Mouse (Mus musculus) CH12.LX (cell line): ENCODE data around the gene Arhgap42.

Experiments used
- CHD1 ChIP-seq: IDR thresholded peaks from 2 replicates; pipeline ENCODE4 v1.6.1; 2012; ENCODE audit warnings: low read depth, low read length, improper control_type of control experiment, inconsistent platforms
- CTCF ChIP-seq, 2 experiments: IDR thresholded peaks in 1 of 2; conservative IDR thresholded peaks in 1 of 2; 2 replicates each; pipeline ENCODE4 v1.5.1; 2011 to 2012; ENCODE audit warnings: low read depth in 2 of 2, low read length in 2 of 2, improper control_type of control experiment in 1 of 2, inconsistent platforms in 1 of 2, mild to moderate bottlenecking in 1 of 2, moderate library complexity in 1 of 2
- E2F4 ChIP-seq: IDR thresholded peaks from 2 replicates; pipeline ENCODE4 v1.6.1; 2011; ENCODE audit warnings: low read depth, low read length, improper control_type of control experiment; ENCODE audit not compliant: insufficient replicate concordance
- EP300 ChIP-seq: IDR thresholded peaks from 2 replicates; pipeline ENCODE4 v1.6.1; 2011; ENCODE audit warnings: low read length, improper control_type of control experiment
- GABPA ChIP-seq: IDR thresholded peaks from 2 replicates; pipeline ENCODE4 v1.6.1; 2012; ENCODE audit warnings: low read depth, low read length, improper control_type of control experiment, inconsistent platforms; ENCODE audit not compliant: insufficient replicate concordance
- HCFC1 ChIP-seq: IDR thresholded peaks from 2 replicates; pipeline ENCODE4 v1.6.1; 2012; ENCODE audit warnings: low read depth, mild to moderate bottlenecking, inconsistent platforms, low read length, improper control_type of control experiment
- MAFK ChIP-seq: IDR thresholded peaks from 2 replicates; pipeline ENCODE4 v1.6.1; 2011; ENCODE audit warnings: low read length, improper control_type of control experiment; ENCODE audit not compliant: insufficient replicate concordance
- MAZ ChIP-seq: IDR thresholded peaks from 2 replicates; pipeline ENCODE4 v1.6.1; 2012; ENCODE audit warnings: low read depth, mild to moderate bottlenecking, inconsistent platforms, low read length, improper control_type of control experiment, moderate library complexity
- POLR2A ChIP-seq: IDR thresholded peaks from 2 replicates; pipeline ENCODE4 v1.6.1; 2011; ENCODE audit warnings: low read depth, mild to moderate bottlenecking, improper control_type of control experiment, low read length
- USF1 ChIP-seq: IDR thresholded peaks from 2 replicates; pipeline ENCODE4 v1.6.1; 2014; ENCODE audit warnings: low read depth, mild to moderate bottlenecking, inconsistent platforms, low read length, improper control_type of control experiment
- ZC3H11A ChIP-seq: IDR thresholded peaks from 2 replicates; pipeline ENCODE4 v1.6.1; 2012; ENCODE audit warnings: low read depth, mild to moderate bottlenecking, inconsistent platforms, low read length, improper control_type of control experiment
- ZNF384 ChIP-seq: IDR thresholded peaks from 2 replicates; pipeline ENCODE4 v1.6.1; 2012; ENCODE audit warnings: low read depth, low read length, improper control_type of control experiment, inconsistent platforms

DNA sequence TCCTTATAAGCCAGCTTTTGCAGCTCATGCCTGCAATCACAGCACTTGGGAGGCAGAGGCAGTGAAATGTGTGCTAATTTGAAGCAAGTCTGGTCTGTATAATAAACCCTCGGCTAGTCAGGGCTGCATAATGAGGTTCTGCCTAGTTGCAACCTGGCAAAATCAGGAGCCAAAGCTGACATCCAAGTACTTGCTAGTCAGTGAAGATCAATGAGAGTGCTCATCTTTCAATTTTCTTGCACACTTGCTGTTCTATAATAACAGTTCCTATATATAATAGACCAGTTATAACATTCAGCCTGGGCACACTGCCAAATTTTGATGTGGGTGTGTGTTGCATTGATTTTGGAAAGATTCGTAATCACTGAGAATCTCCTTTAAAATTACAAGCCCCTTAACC lies 261.1 kb downstream of the Arhgap42 start:
- no peak for TF ChIP-seq HCFC1
- TF ChIP-seq POLR2A, result no peak
- no peak for TF ChIP-seq CTCF (conservative IDR thresholded peaks at IDR 0.05 in 1 of 2, IDR thresholded peaks at IDR 0.05 in 1 of 2; ENCODE audit: low read depth in 2 of 2, low read length in 2 of 2)
- no peak for TF ChIP-seq E2F4
- TF ChIP-seq EP300, result no peak
- TF ChIP-seq MAZ, result no peak
- TF ChIP-seq CHD1, result no peak
- no peak for TF ChIP-seq ZC3H11A
- TF ChIP-seq GABPA, result no peak
- no peak for TF ChIP-seq ZNF384
- no peak for TF ChIP-seq MAFK
- no peak for TF ChIP-seq USF1
